Mouse (Mus musculus) forebrain, embryonic 10.5 days (tissue): ENCODE data around the gene 1110004F10Rik. TPM values are rescaled to one million over a fixed set of nuclear protein-coding genes. Genes with fewer than 3 reads are reported as not detected.

Experiments used
- DNase-seq: peaks from one replicate; pipeline ENCODE4 v3.0.0-alpha.2; 2017; ENCODE audit warnings: low spot score; ENCODE audit errors: extremely low spot score
- H3K27ac ChIP-seq: fragments of 300-500 bp; sonication (generic); 2 replicates; pipeline ENCODE4 v1.5.1; 2016; ENCODE audit warnings: mild to moderate bottlenecking
- H3K27me3 ChIP-seq: fragments of 300-500 bp; sonication (generic); 2 replicates; pipeline ENCODE4 v1.6.1; 2016; ENCODE audit warnings: mild to moderate bottlenecking; ENCODE audit not compliant: poor library complexity, severe bottlenecking
- H3K36me3 ChIP-seq: fragments of 300-500 bp; sonication (generic); replicated peaks from 2 replicates; pipeline ENCODE4 v1.6.1; 2016; ENCODE audit warnings: mild to moderate bottlenecking, moderate library complexity
- H3K4me1 ChIP-seq: fragments of 300-500 bp; sonication (generic); 2 replicates; pipeline ENCODE4 v1.6.1; 2016
- H3K4me3 ChIP-seq: fragments of 300-500 bp; sonication (generic); 2 replicates; pipeline ENCODE4 v1.5.1; 2016; ENCODE audit warnings: mild to moderate bottlenecking, moderate library complexity
- H3K9me3 ChIP-seq: fragments of 300-500 bp; sonication (generic); 2 replicates; pipeline ENCODE4 v1.6.1; 2016; ENCODE audit warnings: mild to moderate bottlenecking, moderate library complexity
- WGBS: fragments of 180-500 bp; shearing (Covaris S2); methylation state at CpG from one replicate; pipeline ENCODE4 v1.1.7; 2016; 5-methylcytosine and 5-hydroxymethylcytosine counted together
- polyA plus RNA-seq: library from polyadenylated mRNA; unstranded; fragments of >200 nt; fragmentation: Nextera tagmentation; extraction: Ambion mirVana; gene quantifications from 2 replicates; pipeline ENCODE4 v1.2.1, GENCODE M21; 2016

The 1110004F10Rik gene
- polyA plus RNA-seq, 1 experiment from 2014 or later = 360 TPM

DNA sequence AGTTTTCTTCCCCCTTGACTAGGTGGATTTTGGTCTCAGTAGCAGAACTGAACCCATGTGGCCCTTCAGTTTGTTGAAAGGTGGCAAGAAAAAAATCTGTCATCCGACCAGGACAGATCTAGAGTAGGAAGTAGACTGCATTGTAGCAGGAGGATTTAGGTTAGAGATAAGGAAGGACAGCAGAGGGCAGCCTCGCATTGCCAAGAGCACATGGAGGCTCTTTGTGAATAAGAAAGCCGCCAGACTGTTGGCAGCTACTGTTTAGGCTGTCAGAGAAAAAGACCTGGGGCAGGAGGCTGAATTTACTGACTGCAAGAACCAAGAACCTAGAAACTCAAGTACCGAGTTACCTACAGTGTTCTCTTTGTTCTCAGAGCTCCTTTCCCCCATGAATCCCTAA lies 92.2 kb downstream of the 1110004F10Rik start:
- H3K27ac ChIP-seq = peak overlapping the region; percentile 60
- peaks cover 69% of the 10 kb centered on the region for H3K36me3 ChIP-seq
- no peaks in the 10 kb centered on the region for H3K27me3 ChIP-seq
- H3K4me1 ChIP-seq = peaks cover 10% of the 10 kb centered on the region; the same call in 1 of the 2 replicates
- no peaks in the 10 kb centered on the region for H3K9me3 ChIP-seq
- 29% methylated on average over 4 of the region's 4 CpGs for WGBS
- no peak overlapping the region for H3K4me3 ChIP-seq
- DNase-seq = no peak

DNA sequence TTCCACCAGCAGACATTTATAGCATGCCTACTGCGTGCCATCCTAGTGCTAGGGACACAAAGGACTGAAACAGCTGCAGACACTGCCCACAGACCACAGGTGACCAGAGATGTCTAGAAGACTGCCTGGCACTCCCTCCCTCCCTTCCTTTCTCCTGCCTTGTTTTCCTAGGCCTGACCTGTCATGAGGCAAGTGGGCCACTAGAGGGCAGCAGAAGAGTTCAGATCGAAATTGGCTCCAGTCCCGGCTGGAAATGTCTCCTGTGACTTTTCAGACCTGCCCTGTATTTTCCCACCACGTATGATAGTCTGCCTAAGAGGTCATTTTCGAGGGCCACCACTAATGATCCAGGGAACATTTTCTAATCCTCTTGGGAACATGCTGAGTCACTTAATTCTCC lies 92.9 kb downstream of the 1110004F10Rik start:
- Histone ChIP-seq H3K36me3 (peaks cover 69% of the 10 kb centered on the region), H3K4me1 (peaks cover 10% of the 10 kb centered on the region; the same call in 1 of the 2 replicates), H3K4me3 (no peak overlapping the region), H3K27me3 (no peaks in the 10 kb centered on the region), H3K9me3 (no peaks in the 10 kb centered on the region), H3K27ac (peak overlapping the region; percentile 60; the same call in 1 of the 2 replicates)
- WGBS = 6% methylated on average over 5 of the region's 5 CpGs
- DNase-seq = peak; percentile 80

DNA sequence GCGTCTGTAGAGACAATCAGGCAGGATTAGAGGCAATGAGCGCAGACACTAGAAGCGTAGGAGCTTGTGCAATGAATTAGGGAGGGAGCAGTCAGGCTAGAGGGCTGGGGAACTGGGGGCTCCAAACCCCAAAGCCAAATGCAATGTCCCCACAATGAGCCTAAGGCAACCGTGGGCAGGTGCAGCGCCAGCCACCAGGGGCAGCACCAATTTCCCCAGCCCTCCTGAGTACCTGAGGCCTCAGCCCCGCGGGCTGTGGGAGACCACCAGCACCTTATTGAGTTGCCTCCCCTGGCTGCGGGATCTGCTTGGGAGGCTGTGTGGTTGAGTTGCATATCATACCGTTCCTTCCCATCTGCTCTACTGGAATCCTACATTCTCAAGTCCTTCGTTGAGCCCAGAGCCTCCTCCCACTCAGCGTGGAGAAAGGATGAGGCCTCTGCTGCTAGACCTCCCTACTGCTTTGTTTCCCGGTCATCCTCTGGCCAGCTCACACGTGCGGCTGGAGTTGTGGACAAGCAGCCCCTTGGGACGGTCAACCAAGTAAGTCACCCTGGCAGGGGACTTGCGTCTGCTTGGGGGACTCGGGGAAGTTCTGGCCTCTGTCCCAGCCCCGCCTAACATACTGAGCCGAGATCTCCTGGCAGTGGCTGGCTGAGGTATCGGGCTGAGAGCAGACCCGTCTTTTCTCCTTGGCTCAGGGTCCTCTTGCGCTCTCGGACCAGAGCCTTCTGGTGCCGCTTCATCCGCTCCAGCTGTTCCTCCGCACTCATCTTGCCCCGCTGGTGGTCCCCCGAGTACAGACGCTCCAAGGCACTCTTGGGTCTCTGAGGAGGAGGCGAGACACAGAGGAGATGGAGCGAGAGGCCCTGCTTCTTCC lies 95.5 kb downstream of the 1110004F10Rik start:
- WGBS = 83% methylated on average over 31 of the region's 31 CpGs
- no peak for DNase-seq
- H3K27me3 ChIP-seq = no peaks in the 10 kb centered on the region
- no peak overlapping the region for H3K27ac ChIP-seq
- H3K4me3 ChIP-seq = no peak overlapping the region
- H3K9me3 ChIP-seq = no peaks in the 10 kb centered on the region
- peaks cover 10% of the 10 kb centered on the region; the same call in 1 of the 2 replicates for H3K4me1 ChIP-seq
- H3K36me3 ChIP-seq = peaks cover 64% of the 10 kb centered on the region

DNA sequence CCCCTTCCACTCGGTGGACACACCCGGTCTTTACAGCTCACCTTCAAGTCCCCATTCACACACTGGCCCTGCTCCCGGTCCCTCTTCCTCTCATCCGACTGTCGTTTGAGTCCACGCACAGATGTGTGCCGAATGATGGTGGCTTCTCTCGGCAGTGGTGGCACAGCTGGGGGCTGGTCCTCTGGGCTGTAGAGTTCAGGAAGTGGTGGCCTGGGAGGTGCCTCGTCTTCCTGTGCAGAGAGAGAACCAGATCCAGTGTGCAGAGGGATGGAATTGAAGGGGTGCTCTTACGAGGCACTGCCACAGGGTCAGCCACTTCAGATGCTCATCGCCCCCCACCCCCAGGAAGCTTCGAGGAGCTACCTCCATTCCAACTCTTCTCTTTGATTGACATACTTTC lies 98.0 kb downstream of the 1110004F10Rik start:
- no peak for DNase-seq
- peaks cover 77% of the 10 kb centered on the region for H3K36me3 ChIP-seq
- H3K27ac ChIP-seq = no peak overlapping the region
- WGBS = 91% methylated on average over 12 of the region's 12 CpGs
- no peak overlapping the region for H3K4me3 ChIP-seq
- H3K27me3 ChIP-seq = no peaks in the 10 kb centered on the region
- peaks cover 2% of the 10 kb centered on the region; the same call in 1 of the 2 replicates for H3K4me1 ChIP-seq
- H3K9me3 ChIP-seq = no peaks in the 10 kb centered on the region

DNA sequence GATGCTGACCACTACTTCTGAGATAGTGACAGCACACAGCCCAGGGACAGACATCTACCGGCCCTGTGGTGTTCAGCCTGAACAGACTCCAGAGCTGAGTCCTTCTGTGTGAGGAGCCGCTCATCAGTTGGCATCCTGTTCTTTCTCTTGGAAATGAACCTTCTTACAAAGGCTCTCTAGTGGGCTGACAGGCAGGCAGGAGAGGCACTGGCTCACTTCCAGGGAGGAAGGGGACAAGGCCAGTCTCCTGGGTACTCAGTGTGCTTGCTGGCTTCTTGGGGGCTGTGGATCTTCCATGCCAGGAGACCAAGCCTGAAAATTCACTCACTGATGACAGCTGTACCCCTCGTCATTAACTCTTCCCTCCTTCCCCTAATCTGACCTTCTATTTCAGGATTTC lies 98.5 kb downstream of the 1110004F10Rik start:
- Histone ChIP-seq H3K4me1 (no peaks in the 10 kb centered on the region), H3K4me3 (no peak overlapping the region), H3K27me3 (no peaks in the 10 kb centered on the region), H3K9me3 (no peaks in the 10 kb centered on the region), H3K36me3 (peaks cover 79% of the 10 kb centered on the region), H3K27ac (no peak overlapping the region)
- 89% methylated on average over 3 of the region's 3 CpGs for WGBS
- no peak for DNase-seq

DNA sequence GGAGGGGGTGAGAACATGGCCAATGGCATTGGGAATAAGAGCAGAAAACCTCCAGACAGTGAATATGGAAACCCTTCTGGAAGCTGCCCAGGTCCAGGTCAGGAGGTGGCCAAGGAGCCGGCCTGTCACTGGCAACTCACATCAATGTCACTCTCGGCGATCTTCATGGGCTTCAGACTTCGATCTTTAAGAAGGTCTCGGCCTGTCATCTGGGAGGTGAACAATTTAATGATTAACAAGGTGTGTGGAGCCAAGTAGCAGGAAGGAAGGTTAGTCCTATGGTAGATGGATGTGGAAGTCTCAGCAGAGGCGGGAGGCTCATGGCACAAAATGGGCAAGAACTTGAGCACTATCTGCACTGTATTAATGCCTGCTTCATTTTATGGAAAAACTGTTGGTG lies 105.8 kb downstream of the 1110004F10Rik start:
- Histone ChIP-seq H3K9me3 (no peaks in the 10 kb centered on the region), H3K27me3 (no peaks in the 10 kb centered on the region), H3K4me1 (peaks cover 8% of the 10 kb centered on the region; the same call in 1 of the 2 replicates), H3K27ac (no peak overlapping the region), H3K36me3 (peaks cover 87% of the 10 kb centered on the region), H3K4me3 (no peak overlapping the region)
- WGBS = 97% methylated on average over 6 of the region's 6 CpGs
- no peak for DNase-seq

DNA sequence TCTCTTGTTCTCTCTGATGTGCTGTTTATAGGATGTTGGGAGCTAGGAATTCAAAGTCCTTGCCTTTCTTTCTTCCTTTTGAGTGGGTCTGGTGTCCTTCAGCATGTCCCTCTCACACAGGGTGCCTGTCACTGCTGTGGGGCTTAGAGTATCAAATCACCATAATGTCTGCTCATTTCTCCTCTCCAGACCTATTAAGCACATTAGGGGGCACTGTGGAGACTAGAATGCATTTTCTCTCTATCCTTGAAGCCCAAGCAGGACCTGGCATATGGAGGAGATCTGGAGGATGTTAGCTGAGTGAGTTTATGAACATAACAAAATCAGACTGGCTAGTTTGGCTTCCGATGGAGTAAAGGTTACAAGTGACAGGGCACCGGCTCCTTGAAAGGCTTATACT lies 107.9 kb downstream of the 1110004F10Rik start:
- Histone ChIP-seq H3K36me3 (peaks cover 77% of the 10 kb centered on the region), H3K9me3 (no peaks in the 10 kb centered on the region), H3K4me3 (no peak overlapping the region), H3K4me1 (peaks cover 8% of the 10 kb centered on the region; the same call in 1 of the 2 replicates), H3K27me3 (no peaks in the 10 kb centered on the region), H3K27ac (no peak overlapping the region)
- 95% methylated on average over 2 of the region's 2 CpGs for WGBS
- no peak for DNase-seq

DNA sequence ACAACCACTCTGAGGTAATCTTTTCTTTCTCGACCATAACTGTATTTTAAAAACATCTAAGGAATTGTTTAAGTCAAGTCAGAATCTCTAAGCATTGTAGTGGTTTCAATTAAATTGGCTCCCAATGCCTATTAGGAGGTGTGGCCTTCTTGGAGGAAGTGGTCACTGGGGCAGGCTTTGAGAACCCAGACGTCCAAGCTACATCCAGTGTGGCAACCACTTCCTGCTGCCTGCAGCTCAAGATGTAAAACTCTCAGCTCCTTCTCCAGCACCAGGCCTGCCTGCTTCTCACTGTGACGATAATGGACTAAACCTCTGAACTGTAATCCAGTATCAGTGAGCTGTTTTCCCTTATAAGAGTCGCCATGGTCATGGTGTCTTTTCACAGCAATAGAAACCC lies 110.4 kb downstream of the 1110004F10Rik start:
- no peaks in the 10 kb centered on the region for H3K27me3 ChIP-seq
- no peak overlapping the region for H3K27ac ChIP-seq
- no peak for DNase-seq
- H3K4me3 ChIP-seq = no peak overlapping the region
- H3K9me3 ChIP-seq = no peaks in the 10 kb centered on the region
- H3K4me1 ChIP-seq = peaks cover 8% of the 10 kb centered on the region; the same call in 1 of the 2 replicates
- peaks cover 78% of the 10 kb centered on the region for H3K36me3 ChIP-seq
- WGBS = 79% methylated on average over 4 of the region's 4 CpGs

DNA sequence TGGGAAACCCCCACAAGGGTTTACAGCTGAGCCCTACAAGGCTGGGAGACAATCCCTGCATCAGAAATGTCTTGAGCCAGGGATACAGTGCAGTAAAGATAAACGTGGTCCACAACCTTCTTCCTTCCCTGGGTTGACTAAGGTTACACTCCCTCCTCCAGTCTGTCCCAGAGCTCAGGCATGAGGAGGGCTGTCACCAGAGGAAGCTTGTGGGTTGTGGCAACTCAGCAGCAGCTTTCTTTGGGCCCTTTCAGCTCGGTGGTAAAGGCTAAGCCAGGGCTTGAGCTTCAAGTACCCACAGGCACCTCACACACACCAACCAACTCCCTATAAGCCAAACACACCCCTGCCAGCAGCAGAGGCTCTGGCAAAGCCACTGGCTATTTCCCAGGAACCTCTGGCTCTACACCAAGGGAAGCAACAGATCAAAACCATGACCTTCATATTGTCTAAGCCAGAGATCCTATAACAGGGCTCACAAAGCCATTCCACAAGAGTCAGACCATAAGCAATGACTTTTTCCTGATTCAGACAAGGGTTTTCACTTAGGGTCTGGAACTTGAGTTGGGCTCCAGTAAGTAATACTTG lies 114.7 kb downstream of the 1110004F10Rik start:
- H3K4me3 ChIP-seq = no peak overlapping the region
- no peak overlapping the region for H3K27ac ChIP-seq
- peaks cover 82% of the 10 kb centered on the region for H3K36me3 ChIP-seq
- WGBS = 71% methylated on average over 2 of the region's 2 CpGs
- H3K27me3 ChIP-seq = no peaks in the 10 kb centered on the region
- peaks cover 7% of the 10 kb centered on the region; the same call in 1 of the 2 replicates for H3K4me1 ChIP-seq
- no peak for DNase-seq
- no peaks in the 10 kb centered on the region for H3K9me3 ChIP-seq

Other genes with a start within 250 kb of the 1110004F10Rik start
- 71.1 and 77.3 TPM in 2 replicates for gene Sox6, start 601 bp upstream of the 1110004F10Rik start, polyA plus RNA-seq
- 1.0 TPM in 2 replicates for gene Gm4353, start 45.2 kb downstream of the 1110004F10Rik start, polyA plus RNA-seq